Mouse (Mus musculus) cerebellum, adult 11-12 months (tissue): Measurements from ENCODE around the gene Zfp457.

ENCODE experiments used
- DNase-seq: peaks from one replicate; pipeline ENCODE4 v3.0.0; 2022

Zfp457 gene

GRCm38 (mm10) chr13:67305822-67306672 lies at the start of gene Zfp457:
Zfp457 (minus strand) TSS chr13:67306485.
- peak; percentile 90 for DNase-seq

GRCm38 (mm10) chr13:67351854-67352253 lies 45.6 kb upstream of the Zfp457 start:
- no peak for DNase-seq

DNA sequence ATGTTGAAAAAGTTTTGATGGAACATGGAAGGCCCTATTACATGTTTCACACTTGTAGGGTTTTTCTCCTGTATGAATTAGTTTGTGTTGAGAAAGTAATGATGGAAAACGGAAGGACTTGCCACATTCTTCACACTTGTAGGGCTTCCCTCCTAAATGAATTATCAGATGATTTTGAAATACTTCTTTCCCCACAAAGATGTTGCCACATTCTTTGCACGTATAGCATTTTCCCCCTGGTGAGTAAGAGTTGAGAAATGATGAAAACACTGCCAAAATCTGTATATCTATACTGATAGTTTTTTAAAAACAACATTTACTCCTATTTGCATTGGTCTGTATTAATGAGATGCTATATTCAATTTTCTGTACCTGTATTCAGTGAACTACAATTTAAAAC lies 37.1 kb upstream of the Zfp457 start:
- no peak for DNase-seq

GRCm38 (mm10) chr13:67332877-67333276 lies 26.6 kb upstream of the Zfp457 start:
- DNase-seq, result no peak

- DNase-seq, result peak; percentile 77
Observed at GRCm38 (mm10) chr13:67332019-67332724, 25.9 kb upstream of the Zfp457 start, which contains the start of gene Zfp595. Zfp595 (minus strand) TSS chr13:67332570.

GRCm38 (mm10) chr13:67306718-67307117 lies 433 bp upstream of the Zfp457 start:
- peak; percentile 11 for DNase-seq

- DNase-seq, result no peak
Observed at GRCm38 (mm10) chr13:67278314-67278713, 28.0 kb downstream of the Zfp457 start, which contains the start of gene Zfp458. Zfp458 (minus strand) TSS chr13:67278466.

DNA sequence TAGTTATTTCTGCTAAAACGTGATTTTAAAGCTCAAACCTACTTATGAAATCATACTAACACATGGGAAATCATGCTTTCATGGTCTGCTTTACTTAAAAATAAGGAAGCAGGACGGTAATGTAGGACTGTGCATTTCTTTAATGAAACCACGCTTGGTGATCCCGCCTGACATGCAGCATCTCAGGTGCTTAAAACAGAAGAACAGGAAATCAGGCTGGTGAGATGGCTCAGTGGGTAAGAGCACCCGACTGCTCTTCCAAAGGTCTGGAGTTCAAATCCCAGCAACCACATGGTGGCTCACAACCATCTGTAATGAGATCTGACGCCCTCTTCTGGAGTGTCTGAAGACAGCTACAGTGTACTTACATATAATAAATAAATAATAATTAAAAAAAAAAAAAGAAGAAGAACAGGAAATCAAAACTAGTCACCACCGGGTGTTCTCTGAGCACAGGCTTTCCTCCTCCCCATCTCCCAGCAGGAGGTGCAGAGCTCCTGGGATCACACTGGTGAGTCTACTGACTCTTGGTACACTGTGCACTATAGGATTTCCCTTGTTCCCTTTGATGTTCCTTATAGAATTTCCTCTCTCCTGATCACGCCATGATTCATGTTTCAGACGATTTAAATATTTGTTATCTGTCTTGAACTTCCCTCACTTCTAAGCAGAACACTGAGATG lies 36.8 kb downstream of the Zfp457 start:
- DNase-seq, result peak; percentile 15

DNA sequence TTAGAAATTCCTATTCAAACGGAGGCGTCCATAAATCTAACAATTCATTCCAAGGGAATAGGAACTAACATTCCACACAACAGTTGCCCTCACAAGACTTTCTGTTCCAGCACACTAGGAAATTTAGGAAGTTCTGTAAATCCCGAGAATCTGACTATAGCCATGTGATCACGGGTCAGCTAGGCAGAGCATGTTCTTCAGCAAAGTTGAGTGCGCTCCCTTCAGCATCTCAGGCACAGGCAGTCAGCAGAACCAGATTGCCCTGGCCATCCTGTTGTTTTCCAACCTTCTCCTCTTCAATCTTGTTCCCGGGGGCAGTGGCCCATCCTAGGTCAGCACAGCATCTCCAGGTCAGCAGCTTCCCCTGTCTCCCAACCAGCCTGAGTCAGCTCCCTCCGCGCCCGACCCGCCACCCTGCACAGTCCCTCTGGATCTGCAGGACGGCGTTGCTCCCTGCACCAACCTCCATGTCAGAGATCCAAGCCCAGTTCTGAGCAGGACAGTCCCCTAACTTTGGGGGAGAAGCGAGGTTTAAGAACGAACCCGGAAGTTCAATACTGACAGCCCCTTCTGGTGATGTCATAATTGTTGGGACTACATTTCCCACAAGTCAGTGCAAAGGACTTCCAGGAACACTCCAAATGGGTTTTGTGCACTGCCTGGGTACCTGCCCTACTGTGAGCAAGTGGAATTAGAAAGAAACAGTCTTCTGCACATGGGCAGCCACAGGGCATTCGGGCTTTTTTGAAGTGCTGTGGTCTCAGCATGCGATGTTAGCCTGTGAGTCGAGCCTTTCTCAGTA lies 37.5 kb downstream of the Zfp457 start:
- DNase-seq, result peak; percentile 80
